Mouse (Mus musculus): ENCODE data around the gene Padi4. TPM values are rescaled to one million over a fixed set of nuclear protein-coding genes. Genes with fewer than 3 reads are reported as not detected.

Padi4 gene
- total and polyA plus RNA-seq, 3 experiments = 0.70 to 2.6 (median 2.5) TPM

GRCm38 (mm10) chr4:140744654-140745053, 29.4 kb downstream of the Padi4 start:
- WGBS = 24% methylated on average over 3 of the region's 3 CpGs
- Histone ChIP-seq H3K9ac (ENCODE audit: low read depth, low read length) (no peak overlapping the region), H3K36me3 (ENCODE audit: control insufficient read depth, insufficient read depth, low read length) (no peaks in the 10 kb centered on the region), H3K27me3 (ENCODE audit: control insufficient read depth, insufficient read depth, low read length) (no peaks in the 10 kb centered on the region), H3K4me3 (no peak overlapping the region), H3K79me2 (replicated peaks; ENCODE audit: control insufficient read depth, insufficient read depth, low read length) (no peaks in the 10 kb centered on the region), H3K4me1 (ENCODE audit: control insufficient read depth, insufficient read depth, low read length) (peaks cover 2% of the 10 kb centered on the region; the same call in 1 of the 2 replicates), H3K27ac (no peak overlapping the region)
- peak; percentile 23 to 33 for DNase-seq
- intact Hi-C loops (cut with DNase I) = no loop called here
- TF ChIP-seq CTCF (IDR thresholded peaks at IDR 0.05) (peak; percentile 55), POLR2A (IDR thresholded peaks at IDR 0.05; ENCODE audit: insufficient read depth, low read depth, low read length) (no peak), EP300 (IDR thresholded peaks at IDR 0.05; ENCODE audit: insufficient read depth, low read depth, low read length) (no peak)

GRCm38 (mm10) chr4:140743086-140743485, 30.9 kb downstream of the Padi4 start:
- Histone ChIP-seq H3K9ac (ENCODE audit: low read depth, low read length) (no peak overlapping the region), H3K27ac (no peak overlapping the region), H3K79me2 (replicated peaks; ENCODE audit: control insufficient read depth, insufficient read depth, low read length) (no peaks in the 10 kb centered on the region), H3K36me3 (ENCODE audit: control insufficient read depth, insufficient read depth, low read length) (no peaks in the 10 kb centered on the region), H3K4me1 (ENCODE audit: control insufficient read depth, insufficient read depth, low read length) (peaks cover 2% of the 10 kb centered on the region; the same call in 1 of the 2 replicates), H3K27me3 (ENCODE audit: control insufficient read depth, insufficient read depth, low read length) (no peaks in the 10 kb centered on the region), H3K4me3 (no peak overlapping the region)
- TF ChIP-seq EP300 (IDR thresholded peaks at IDR 0.05; ENCODE audit: insufficient read depth, low read depth, low read length) = no peak
- no peak for TF ChIP-seq CTCF (IDR thresholded peaks at IDR 0.05)
- WGBS = 14% methylated on average over 4 of the region's 4 CpGs
- DNase-seq = no peak
- intact Hi-C loops (cut with DNase I) = no loop called here

- DNase-seq = no peak
- H3K4me3 ChIP-seq = no peak within 1 kb of the TSS
- 66% methylated on average over 2 of the region's 2 CpGs for WGBS
- no peaks in the 10 kb centered on the region for H3K27me3 ChIP-seq (ENCODE audit: control insufficient read depth, insufficient read depth, low read length)
- H3K79me2 ChIP-seq (replicated peaks; ENCODE audit: control insufficient read depth, insufficient read depth, low read length) = no peaks in the 10 kb centered on the region
- no peaks in the 10 kb centered on the region for H3K36me3 ChIP-seq (ENCODE audit: control insufficient read depth, insufficient read depth, low read length)
- intact Hi-C loops (cut with DNase I) = no loop called here
- H3K27ac ChIP-seq = no peak within 1 kb of the TSS
- H3K4me1 ChIP-seq (ENCODE audit: control insufficient read depth, insufficient read depth, low read length) = no peaks in the 10 kb centered on the region
- H3K9ac ChIP-seq (ENCODE audit: low read depth, low read length) = no peak within 1 kb of the TSS
- no peak for TF ChIP-seq EP300 (IDR thresholded peaks at IDR 0.05; ENCODE audit: insufficient read depth, low read depth, low read length)
- TF ChIP-seq CTCF (IDR thresholded peaks at IDR 0.05) = no peak
- no peak for TF ChIP-seq POLR2A (IDR thresholded peaks at IDR 0.05; ENCODE audit: insufficient read depth, low read depth, low read length)
Observed at GRCm38 (mm10) chr4:140742543-140742942, 31.5 kb downstream of the Padi4 start, which contains the start of gene Padi6. Gene Padi6 (minus strand): TSS chr4:140742643.

- intact Hi-C loops (cut with DNase I) = no loop called here
- H3K4me3 ChIP-seq = no peak overlapping the region
- 82% methylated on average over 6 of the region's 6 CpGs for WGBS
Observed at GRCm38 (mm10) chr4:140741401-140741800, 32.6 kb downstream of the Padi4 start.

GRCm38 (mm10) chr4:140740655-140741054, 33.4 kb downstream of the Padi4 start:
- TF ChIP-seq POLR2A (IDR thresholded peaks at IDR 0.05; ENCODE audit: insufficient read depth, low read depth, low read length) (no peak), CTCF (IDR thresholded peaks at IDR 0.05) (no peak), EP300 (IDR thresholded peaks at IDR 0.05; ENCODE audit: insufficient read depth, low read depth, low read length) (no peak)
- H3K79me2 ChIP-seq (replicated peaks; ENCODE audit: control insufficient read depth, insufficient read depth, low read length) = no peaks in the 10 kb centered on the region
- 75% methylated on average over 11 of the region's 11 CpGs for WGBS
- no peak overlapping the region for H3K4me3 ChIP-seq
- H3K27me3 ChIP-seq (ENCODE audit: control insufficient read depth, insufficient read depth, low read length) = no peaks in the 10 kb centered on the region
- H3K4me1 ChIP-seq (ENCODE audit: control insufficient read depth, insufficient read depth, low read length) = no peaks in the 10 kb centered on the region
- intact Hi-C loops (cut with DNase I) = no loop called here
- H3K9ac ChIP-seq (ENCODE audit: low read depth, low read length) = no peak overlapping the region
- H3K36me3 ChIP-seq (ENCODE audit: control insufficient read depth, insufficient read depth, low read length) = no peaks in the 10 kb centered on the region
- H3K27ac ChIP-seq = no peak overlapping the region
- no peak for DNase-seq

More at GRCm38 (mm10) chr4:140741401-140741800, 32.6 kb downstream of the Padi4 start:
- DNase-seq = no peak
- H3K36me3 ChIP-seq (ENCODE audit: control insufficient read depth, insufficient read depth, low read length) = no peaks in the 10 kb centered on the region
- no peaks in the 10 kb centered on the region for H3K27me3 ChIP-seq (ENCODE audit: control insufficient read depth, insufficient read depth, low read length)
- H3K79me2 ChIP-seq (replicated peaks; ENCODE audit: control insufficient read depth, insufficient read depth, low read length) = no peaks in the 10 kb centered on the region
- H3K27ac ChIP-seq = no peak overlapping the region
- TF ChIP-seq CTCF (IDR thresholded peaks at IDR 0.05) = no peak
- TF ChIP-seq EP300 (IDR thresholded peaks at IDR 0.05; ENCODE audit: insufficient read depth, low read depth, low read length) = no peak
- no peak for TF ChIP-seq POLR2A (IDR thresholded peaks at IDR 0.05; ENCODE audit: insufficient read depth, low read depth, low read length)
- no peaks in the 10 kb centered on the region for H3K4me1 ChIP-seq (ENCODE audit: control insufficient read depth, insufficient read depth, low read length)
- no peak overlapping the region for H3K9ac ChIP-seq (ENCODE audit: low read depth, low read length)

GRCm38 (mm10) chr4:140732871-140733270, 41.2 kb downstream of the Padi4 start:
- H3K36me3 ChIP-seq (ENCODE audit: control insufficient read depth, insufficient read depth, low read length) = no peaks in the 10 kb centered on the region
- no peak for TF ChIP-seq EP300 (IDR thresholded peaks at IDR 0.05; ENCODE audit: insufficient read depth, low read depth, low read length)
- TF ChIP-seq CTCF (IDR thresholded peaks at IDR 0.05) = no peak
- no peak for TF ChIP-seq POLR2A (IDR thresholded peaks at IDR 0.05; ENCODE audit: insufficient read depth, low read depth, low read length)
- H3K9ac ChIP-seq (ENCODE audit: low read depth, low read length) = no peak overlapping the region
- no peaks in the 10 kb centered on the region for H3K79me2 ChIP-seq (replicated peaks; ENCODE audit: control insufficient read depth, insufficient read depth, low read length)
- 77% methylated on average over 7 of the region's 7 CpGs for WGBS
- H3K27me3 ChIP-seq (ENCODE audit: control insufficient read depth, insufficient read depth, low read length) = no peaks in the 10 kb centered on the region
- no peak overlapping the region for H3K4me3 ChIP-seq
- no peak overlapping the region for H3K27ac ChIP-seq
- intact Hi-C loops (cut with DNase I) = no loop called here
- H3K4me1 ChIP-seq (ENCODE audit: control insufficient read depth, insufficient read depth, low read length) = no peaks in the 10 kb centered on the region
- DNase-seq = no peak
